ENCODE assay signal across 24 mouse cellular contexts in the genomic region with DNA sequence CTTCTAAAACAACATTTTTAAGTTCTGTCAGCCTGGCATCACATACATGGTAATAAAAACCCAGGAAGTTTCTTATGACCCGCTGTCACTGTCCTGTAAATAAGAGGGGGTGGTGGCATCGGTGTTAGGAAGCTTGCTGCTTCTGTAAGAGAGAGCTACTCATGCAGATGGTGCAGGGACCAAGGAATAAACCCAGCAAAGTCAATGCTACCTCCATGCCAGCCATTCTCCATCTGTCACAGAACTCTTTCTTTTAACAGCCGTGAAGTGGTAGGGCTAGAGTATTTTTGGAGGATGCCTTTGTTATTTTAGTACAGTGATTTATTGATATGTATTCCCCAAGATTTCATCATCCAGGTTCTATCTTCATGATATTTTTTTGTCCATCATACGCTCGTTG.
"Had no signal": no experiment of that assay in that cellular context is flagged by ENCODE, and none has a peak within 500 bp of the region (broad histone marks: within the 10 kb centered on the region; RNA-seq: fewer than 3 reads in every experiment).

No protein-coding gene starts in this region.

- H3K27ac ChIP-seq: limb, embryonic 10.5 days; limb, embryonic 13.5 days; liver, embryonic 12.5 days; liver, embryonic 15.5 days; lung, embryonic 15.5 days; midbrain, embryonic 10.5 days; midbrain, embryonic 13.5 days; stomach, postnatal 0 days had no signal

- H3K4me3 ChIP-seq: limb, embryonic 10.5 days; limb, embryonic 13.5 days; liver, embryonic 12.5 days; liver, embryonic 15.5 days; lung, embryonic 15.5 days; megakaryocyte, embryonic 14.5 days; midbrain, embryonic 10.5 days; midbrain, embryonic 13.5 days; myocyte had no signal

- H3K9me3 ChIP-seq: limb, embryonic 10.5 days; limb, embryonic 13.5 days; liver, embryonic 12.5 days; liver, embryonic 15.5 days; lung, embryonic 15.5 days; megakaryocyte, embryonic 14.5 days; midbrain, embryonic 10.5 days; midbrain, embryonic 13.5 days had no signal

- H3K36me3 ChIP-seq: limb, embryonic 10.5 days; limb, embryonic 13.5 days; liver, embryonic 12.5 days; liver, embryonic 15.5 days; lung, embryonic 15.5 days; midbrain, embryonic 10.5 days; midbrain, embryonic 13.5 days had no signal

- ATAC-seq: liver, embryonic 12.5 days; midbrain, embryonic 16.5 days had no signal

- H3K4me1 ChIP-seq: limb, embryonic 10.5 days; limb, embryonic 13.5 days; liver, embryonic 12.5 days; liver, embryonic 15.5 days; lung, embryonic 15.5 days; midbrain, embryonic 10.5 days; midbrain, embryonic 13.5 days had no signal

- H3K4me2 ChIP-seq: limb, embryonic 13.5 days; liver, embryonic 12.5 days; liver, embryonic 15.5 days; lung, embryonic 15.5 days; midbrain, embryonic 13.5 days had no signal

- H3K27me3 ChIP-seq: limb, embryonic 13.5 days; liver, embryonic 12.5 days; liver, embryonic 15.5 days; lung, embryonic 15.5 days; megakaryocyte, embryonic 14.5 days; midbrain, embryonic 13.5 days had no signal

- H3K9ac ChIP-seq: limb, embryonic 13.5 days; liver, embryonic 12.5 days; liver, embryonic 15.5 days; lung, embryonic 15.5 days; midbrain, embryonic 13.5 days had no signal

- DNase-seq: kidney, adult 18-20 months; kidney, adult 9 months; kidney, postnatal 14 days; kidney, postnatal 4 days; liver; lung, adult 18-20 months; lung, postnatal 10 days; lung, postnatal 36 days; right cerebral cortex, adult 18-20 months; right cerebral cortex, postnatal 14 days; right cerebral cortex, postnatal 4 days; thymus, adult 2 months; thymus, postnatal 25 days had no signal
